Mouse (Mus musculus) thymus, adult 2 months (tissue): Measurements from ENCODE around the gene Fbxl4.

ENCODE experiments used
- CTCF ChIP-seq: fragments of 200-500 bp; IDR thresholded peaks from 2 replicates; pipeline ENCODE4 v1.5.1; 2012; ENCODE audit warnings: mild to moderate bottlenecking, control low read depth, low read length, moderate library complexity, borderline replicate concordance; ENCODE audit not compliant: control insufficient read depth, poor library complexity, insufficient read depth; ENCODE audit errors: extremely low read depth
- POLR2A ChIP-seq: fragments of 200-500 bp; IDR thresholded peaks from 2 replicates; pipeline ENCODE4 v1.6.1; 2012; ENCODE audit warnings: mild to moderate bottlenecking, low read length, control low read depth, moderate library complexity; ENCODE audit not compliant: control insufficient read depth, poor library complexity, insufficient read depth; ENCODE audit errors: extremely low read depth

GRCm38 (mm10) chr4:22402032-22402431, 44.7 kb downstream of the Fbxl4 start:
- no peak for TF ChIP-seq POLR2A
- TF ChIP-seq CTCF, result no peak
